Mouse (Mus musculus) C2C12 (cell line): Measurements from ENCODE around the gene Appbp2. TPM values are rescaled to one million over a fixed set of nuclear protein-coding genes. Genes with fewer than 3 reads are reported as not detected.
A peak's percentile ranks its signal among the peaks of the same experiment; 100 is the strongest.

Experiments
- H3K27me3 ChIP-seq: one replicate; pipeline ENCODE4 v1.6.1; 2011; ENCODE audit not compliant: control insufficient read depth, insufficient read depth, insufficient read length
- H3K36me3 ChIP-seq: one replicate; pipeline ENCODE4 v1.6.1; 2011; ENCODE audit not compliant: control insufficient read depth, insufficient read depth
- H3K4me3 ChIP-seq: one replicate; pipeline ENCODE4 v1.5.1; 2011; ENCODE audit warnings: mild to moderate bottlenecking, control low read depth; ENCODE audit not compliant: poor library complexity, insufficient read depth, severe bottlenecking
- H3K79me2 ChIP-seq: one replicate; pipeline ENCODE4 v1.6.1; 2011; ENCODE audit not compliant: control insufficient read depth, insufficient read depth
- H3K79me3 ChIP-seq: one replicate; pipeline ENCODE4 v1.6.1; 2011; ENCODE audit warnings: low read depth, control low read depth
- H3ac ChIP-seq: one replicate; pipeline ENCODE3; 2011; ENCODE audit warnings: low read depth; ENCODE audit not compliant: control insufficient read depth, insufficient read length
- CEBPB ChIP-seq: IDR thresholded peaks from one replicate; pipeline ENCODE4 v1.6.1; 2011; ENCODE audit warnings: low read depth, mild to moderate bottlenecking, control low read depth, moderate library complexity
- CTCF ChIP-seq: IDR thresholded peaks from one replicate; pipeline ENCODE4 v1.5.1; 2011; ENCODE audit not compliant: control insufficient read depth, insufficient read depth, insufficient read length
- FOSL1 ChIP-seq: IDR thresholded peaks from one replicate; pipeline ENCODE4 v1.8.0; 2011; ENCODE audit warnings: mild to moderate bottlenecking, low read length; ENCODE audit not compliant: poor library complexity, insufficient read depth, severe bottlenecking
- MAX ChIP-seq: IDR thresholded peaks from one replicate; pipeline ENCODE4 v1.6.1; 2011; ENCODE audit warnings: mild to moderate bottlenecking, control low read depth
- MYOD1 ChIP-seq: IDR thresholded peaks from one replicate; pipeline ENCODE4 v1.6.1; 2011; ENCODE audit warnings: low read depth; ENCODE audit not compliant: control insufficient read depth, insufficient read length
- MYOG ChIP-seq: IDR thresholded peaks from one replicate; pipeline ENCODE4 v1.6.1; 2011; ENCODE audit not compliant: control insufficient read depth, insufficient read length; ENCODE audit errors: extremely low read depth
- USF1 ChIP-seq: IDR thresholded peaks from one replicate; pipeline ENCODE4 v1.6.1; 2011; ENCODE audit warnings: low read depth, mild to moderate bottlenecking, control low read depth, moderate library complexity
- polyA plus RNA-seq: library from polyadenylated mRNA; unstranded; fragments of >200 nt; fragmentation: generic; extraction: Trizol; gene quantifications from one replicate; pipeline ENCODE4 v1.2.1, GENCODE M21; 2012; ENCODE audit warnings: missing spikeins

Appbp2 gene
- polyA plus RNA-seq, 1 experiment, result 8.7 TPM

DNA sequence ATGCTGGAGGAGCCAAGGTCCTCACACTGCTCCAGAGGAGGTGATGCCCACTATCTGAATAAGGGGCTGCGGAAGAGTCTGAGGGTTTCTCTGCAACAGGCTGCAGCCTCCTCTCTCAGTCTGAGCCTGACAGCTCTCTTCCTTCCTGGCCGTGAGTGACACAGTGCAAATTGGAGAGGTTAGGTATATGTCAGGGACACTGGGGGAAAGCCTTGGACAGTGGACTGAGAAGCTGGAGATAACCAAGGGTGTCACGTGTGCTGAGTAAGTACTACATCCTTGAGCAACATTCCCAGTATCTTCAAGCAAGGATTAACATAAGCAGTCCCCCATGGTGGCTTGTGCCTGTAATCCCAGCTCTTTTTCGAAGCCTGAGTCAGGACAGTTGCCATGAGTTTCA lies 56.5 kb downstream of the Appbp2 start:
- Histone ChIP-seq H3K79me3 (no peaks in the 10 kb centered on the region), H3K79me2 (no peaks in the 10 kb centered on the region), H3K27me3 (no peaks in the 10 kb centered on the region), H3K4me3 (no peak overlapping the region), H3ac (no peak overlapping the region), H3K36me3 (no peaks in the 10 kb centered on the region)
- no peak for TF ChIP-seq CEBPB
- no peak for TF ChIP-seq FOSL1
- TF ChIP-seq USF1, result no peak
- TF ChIP-seq MYOG, result no peak
- no peak for TF ChIP-seq CTCF
- no peak for TF ChIP-seq MAX
- no peak for TF ChIP-seq MYOD1

DNA sequence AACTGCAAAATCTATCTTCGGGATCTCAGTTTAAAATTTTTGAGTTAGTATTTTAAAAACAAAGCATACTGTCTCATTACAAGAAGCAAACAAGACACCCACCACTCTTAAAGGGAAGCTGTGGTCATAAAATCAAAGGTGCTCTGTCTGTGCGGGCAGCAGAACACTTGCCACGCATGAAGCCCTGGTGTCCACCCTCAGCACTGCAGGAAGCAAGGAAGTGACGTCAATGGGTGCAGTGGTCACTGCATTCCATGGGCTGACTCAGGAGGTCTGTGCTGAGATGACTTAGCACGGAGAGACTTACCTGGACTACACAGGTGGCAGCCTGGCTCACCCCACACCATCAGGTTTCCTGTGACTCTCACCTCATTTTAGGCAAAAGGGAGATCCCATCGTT lies 57.2 kb downstream of the Appbp2 start:
- no peaks in the 10 kb centered on the region for H3K79me2 ChIP-seq
- no peak for TF ChIP-seq MAX
- no peak for TF ChIP-seq FOSL1
- TF ChIP-seq MYOD1, result no peak
- no peak for TF ChIP-seq CTCF
- no peak for TF ChIP-seq USF1
- no peak for TF ChIP-seq MYOG
- TF ChIP-seq CEBPB, result no peak
- H3K36me3 ChIP-seq, result no peaks in the 10 kb centered on the region
- H3K4me3 ChIP-seq, result no peak overlapping the region
- H3K79me3 ChIP-seq, result no peaks in the 10 kb centered on the region
- H3K27me3 ChIP-seq, result no peaks in the 10 kb centered on the region
- H3ac ChIP-seq, result no peak overlapping the region

DNA sequence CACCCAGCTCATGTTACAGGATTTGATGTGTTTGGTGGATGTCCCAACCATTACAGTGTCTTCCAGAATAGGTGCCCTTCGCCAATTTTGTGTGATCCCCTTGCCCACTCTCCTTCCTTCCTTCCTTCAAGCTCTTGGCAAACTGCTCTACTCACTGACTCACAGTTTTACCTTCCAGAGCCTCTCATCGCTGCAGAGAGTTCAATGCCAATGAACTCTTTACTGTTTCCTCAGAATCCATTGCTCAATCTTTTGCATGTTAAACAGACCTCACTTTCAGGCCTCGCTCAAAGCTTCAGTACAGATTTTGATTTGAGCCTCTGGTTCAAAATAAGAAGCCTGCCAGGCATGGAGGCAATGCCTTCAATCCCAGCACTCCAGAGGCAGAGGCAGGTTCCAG lies 59.0 kb downstream of the Appbp2 start:
- Histone ChIP-seq H3K79me3 (no peaks in the 10 kb centered on the region), H3K27me3 (no peaks in the 10 kb centered on the region), H3K79me2 (no peaks in the 10 kb centered on the region), H3K36me3 (no peaks in the 10 kb centered on the region), H3K4me3 (no peak overlapping the region), H3ac (no peak overlapping the region)
- TF ChIP-seq MAX (no peak), MYOG (no peak), CEBPB (no peak)

DNA sequence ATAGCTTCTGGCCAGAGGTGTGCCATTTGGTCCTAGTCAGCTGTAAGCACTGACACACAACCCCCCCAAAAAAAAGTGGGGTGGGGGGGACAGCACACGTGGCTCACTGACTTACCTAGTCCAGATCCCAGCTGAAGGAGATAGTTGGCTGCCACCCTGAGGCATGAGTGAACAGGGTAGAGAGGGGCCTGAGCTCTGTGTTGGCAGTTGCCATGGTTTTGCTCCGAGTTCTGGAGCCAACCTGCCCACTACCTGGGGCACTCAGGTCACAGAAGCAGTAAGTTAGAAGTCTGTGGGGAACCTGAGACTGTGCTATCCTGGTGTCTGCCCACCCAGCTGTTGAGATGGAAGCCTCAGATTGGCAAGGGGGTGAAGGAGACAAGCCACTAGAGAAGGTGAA lies 64.1 kb downstream of the Appbp2 start:
- no peaks in the 10 kb centered on the region for H3K79me3 ChIP-seq
- no peak for TF ChIP-seq USF1
- no peak for TF ChIP-seq CEBPB
- TF ChIP-seq MYOD1, result no peak
- no peak for TF ChIP-seq MAX
- TF ChIP-seq CTCF, result no peak
- TF ChIP-seq MYOG, result no peak
- no peak for TF ChIP-seq FOSL1
- H3K36me3 ChIP-seq, result no peaks in the 10 kb centered on the region
- H3K27me3 ChIP-seq, result no peaks in the 10 kb centered on the region
- H3K79me2 ChIP-seq, result no peaks in the 10 kb centered on the region
- H3K4me3 ChIP-seq, result no peak overlapping the region
- no peak overlapping the region for H3ac ChIP-seq

DNA sequence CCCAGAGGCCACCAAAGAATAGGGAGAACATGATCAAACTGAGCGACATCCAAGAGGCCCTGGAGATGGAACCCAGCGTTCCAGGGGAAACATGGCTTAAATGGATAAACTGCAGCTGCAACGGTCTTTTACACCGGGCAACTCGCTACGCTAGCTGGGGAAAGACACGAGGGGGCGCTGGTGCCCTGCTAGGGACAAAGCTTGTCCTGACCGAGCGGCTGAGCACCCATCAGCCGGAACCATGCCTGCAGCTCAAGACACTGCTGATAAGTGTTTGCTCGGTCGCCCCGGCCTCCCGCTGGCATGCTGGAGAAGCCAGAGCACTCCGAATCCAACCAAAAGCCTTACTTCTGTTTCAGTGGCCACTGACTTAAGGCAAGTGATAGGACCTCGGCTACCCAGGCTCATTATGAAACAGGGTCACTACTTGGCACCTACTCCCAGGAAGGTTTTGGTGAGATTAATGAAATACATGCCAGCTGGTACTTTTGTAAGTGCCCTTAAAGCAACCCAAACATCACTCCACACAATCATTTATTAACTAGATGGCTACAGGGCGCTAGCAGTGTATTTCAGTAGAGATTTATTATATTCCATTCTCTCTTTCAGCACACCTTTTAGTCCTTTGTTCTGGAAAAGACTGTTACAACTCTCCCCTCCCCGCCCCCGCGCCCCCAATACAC lies 64.7 kb downstream of the Appbp2 start, which contains the start of gene 1700125H20Rik:
TSS of gene 1700125H20Rik (plus strand) at position 347 of the 683 bp plus-strand sequence.
- TF ChIP-seq CTCF (peak; percentile 95), MYOG (no peak)
- no peaks in the 10 kb centered on the region for H3K36me3 ChIP-seq
- no peak within 1 kb of the TSS for H3K4me3 ChIP-seq
- H3K79me3 ChIP-seq, result no peaks in the 10 kb centered on the region
- H3K79me2 ChIP-seq, result no peaks in the 10 kb centered on the region
- H3K27me3 ChIP-seq, result no peaks in the 10 kb centered on the region
- no peak within 1 kb of the TSS for H3ac ChIP-seq

DNA sequence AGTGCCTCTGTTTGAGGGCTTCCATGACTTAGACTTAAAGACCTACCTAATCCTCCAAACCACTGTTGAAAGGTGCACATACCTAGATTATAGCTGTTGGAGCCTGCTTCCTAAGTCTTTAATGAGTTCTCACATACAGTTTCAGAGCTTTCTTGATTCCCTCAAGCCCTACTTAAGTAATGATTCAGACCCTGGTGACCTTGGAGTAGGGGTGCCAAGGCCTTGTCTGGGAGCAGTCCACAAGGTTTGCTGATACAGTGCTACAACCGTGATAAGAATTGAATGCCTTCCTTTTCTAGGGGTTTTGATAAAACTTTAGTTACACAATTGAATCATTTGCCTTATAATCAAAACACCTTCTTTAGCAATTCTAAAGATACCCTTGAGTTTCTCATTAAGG lies 67.4 kb downstream of the Appbp2 start:
- Histone ChIP-seq H3K79me3 (no peaks in the 10 kb centered on the region), H3K4me3 (no peak overlapping the region), H3K79me2 (no peaks in the 10 kb centered on the region), H3K27me3 (no peaks in the 10 kb centered on the region), H3K36me3 (no peaks in the 10 kb centered on the region), H3ac (no peak overlapping the region)
- TF ChIP-seq CTCF (no peak), USF1 (no peak), MYOG (no peak), MYOD1 (no peak)
